Mouse (Mus musculus) G1E-ER4 (cell line): ENCODE data around the gene Klkb1. TPM values are rescaled to one million over a fixed set of nuclear protein-coding genes. Genes with fewer than 3 reads are reported as not detected.

Experiments
- GATA1 ChIP-seq: IDR thresholded peaks from one replicate; pipeline ENCODE4 v1.8.0; 2012; ENCODE audit warnings: low read length, inconsistent platforms
- polyA plus RNA-seq: library from polyadenylated mRNA; stranded (reverse); fragments of >175 nt; gene quantifications from 2 replicates; pipeline ENCODE4 v1.2.3, GENCODE M21; 2012

Gene Klkb1
- polyA plus RNA-seq, 1 experiment = not detected

DNA sequence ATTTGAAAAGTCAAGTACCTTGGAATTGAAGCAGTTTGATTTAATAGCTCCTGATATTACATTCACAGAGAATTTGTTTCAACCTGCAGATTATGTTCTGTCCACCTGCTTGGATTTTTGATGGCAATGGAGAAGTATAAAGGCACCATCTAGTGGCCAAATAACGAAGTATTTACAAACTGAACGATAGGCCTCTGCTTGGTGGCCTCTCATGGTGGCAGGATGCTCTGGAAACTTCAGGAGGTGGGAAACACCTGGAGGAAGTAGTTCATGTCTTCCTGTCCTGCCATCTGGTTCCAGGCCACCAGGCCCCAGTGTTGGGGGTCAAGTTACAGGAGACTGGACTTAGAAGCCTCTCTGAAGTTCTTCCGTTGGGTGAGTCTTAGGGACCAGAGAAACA is 56.4 kb downstream of the Klkb1 start:
- TF ChIP-seq GATA1 = no peak

DNA sequence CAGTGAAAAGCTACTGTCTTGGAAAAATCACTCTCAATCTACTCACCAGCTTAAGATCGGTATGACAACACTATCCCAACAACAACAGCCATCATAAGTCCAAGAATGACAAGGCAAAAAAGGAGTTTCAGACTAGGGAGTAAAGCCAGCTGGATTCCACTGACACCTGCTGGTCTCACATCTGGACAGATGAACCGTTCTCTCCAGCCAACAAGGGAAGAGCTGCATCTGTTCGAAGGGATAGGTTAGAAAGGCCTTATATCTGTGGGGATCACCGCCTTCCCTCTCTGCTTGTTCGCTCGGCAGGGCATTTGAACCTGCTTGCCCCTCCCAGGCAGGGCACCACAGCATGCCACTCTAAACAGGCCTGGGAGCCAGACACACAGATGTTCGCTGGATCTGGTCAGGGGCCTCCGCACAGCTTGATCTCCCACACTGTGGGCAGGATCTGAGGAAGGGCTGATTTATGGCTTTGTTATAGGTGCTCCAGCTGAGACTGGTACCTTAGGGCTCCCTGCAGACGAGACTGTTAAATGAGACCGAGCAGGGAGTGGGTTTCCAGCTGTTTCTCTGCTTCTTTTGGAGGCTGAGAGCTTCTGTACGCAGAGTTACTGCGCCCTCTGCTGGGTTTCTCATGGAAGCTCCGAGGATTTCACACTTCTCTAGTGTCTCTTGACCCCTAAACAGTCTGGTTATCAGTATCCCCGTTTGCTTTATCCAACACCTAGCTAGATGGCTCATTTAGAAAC is 58.3 kb downstream of the Klkb1 start:
- TF ChIP-seq GATA1 = no peak

DNA sequence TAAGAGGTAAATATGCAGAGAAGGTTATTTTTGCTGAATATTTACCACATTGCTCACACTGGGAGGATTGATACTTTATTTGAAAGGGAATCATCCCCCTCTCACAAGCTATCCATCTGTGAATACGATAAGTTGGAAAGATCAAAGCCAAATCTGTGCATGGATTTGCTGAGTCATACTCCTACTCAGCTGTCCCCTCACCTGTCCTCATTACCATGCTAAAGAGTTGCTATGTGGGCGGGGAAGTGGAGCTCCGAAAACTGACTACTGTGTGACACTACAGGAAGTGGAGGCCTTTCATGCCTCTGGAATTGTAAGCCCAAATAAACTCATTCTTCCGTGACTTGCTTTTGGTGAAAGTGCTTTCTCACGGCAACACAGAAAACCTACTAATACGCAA is 59.4 kb downstream of the Klkb1 start:
- TF ChIP-seq GATA1 = no peak

DNA sequence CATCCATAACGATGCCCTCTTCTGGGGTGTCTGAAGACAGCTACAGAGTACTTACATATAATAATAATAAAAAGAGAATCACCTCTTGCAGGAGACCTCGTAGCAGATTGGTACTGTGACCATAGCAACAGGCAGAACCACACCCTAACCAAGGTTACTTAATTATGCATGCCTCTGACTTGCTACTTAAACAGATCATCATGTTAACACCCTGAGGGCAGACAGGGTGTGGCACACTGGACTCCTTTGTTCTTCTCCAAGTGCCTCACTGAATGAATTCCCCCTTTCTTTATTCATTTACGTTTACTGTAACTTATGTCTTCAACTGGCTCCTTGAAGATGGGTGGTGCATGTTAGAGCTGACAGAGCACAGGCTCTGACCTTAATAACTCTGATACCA is 61.4 kb downstream of the Klkb1 start:
- TF ChIP-seq GATA1 = no peak

Other genes with a start within 250 kb of the Klkb1 start
- gene Mtnr1a, start 225.7 kb downstream of the Klkb1 start, polyA plus RNA-seq = not detected in 2 replicates
- gene F11, start 32.8 kb downstream of the Klkb1 start, polyA plus RNA-seq = not detected in 2 replicates
- gene Gm45753, start 13.6 kb upstream of the Klkb1 start, polyA plus RNA-seq = not detected in 2 replicates
- not detected in 2 replicates for gene Cyp4v3, start 38.4 kb upstream of the Klkb1 start, polyA plus RNA-seq
- gene Fam149a, start 87.4 kb upstream of the Klkb1 start, polyA plus RNA-seq = not detected in 2 replicates
- not detected in 2 replicates for gene Tlr3, start 116.2 kb upstream of the Klkb1 start, polyA plus RNA-seq
- gene Sorbs2, start 212.9 kb upstream of the Klkb1 start, polyA plus RNA-seq = not detected in 2 replicates